Mouse (Mus musculus) limb, embryonic 14.5 days (tissue): ENCODE results near the gene Psmc5. TPM values are rescaled to one million over a fixed set of nuclear protein-coding genes. Genes with fewer than 3 reads are reported as not detected.
A peak's percentile ranks its signal among the peaks of the same experiment; 100 is the strongest.

Experiments
- ATAC-seq: fragments of 200-750 bp; cut with Nextera tagmentation; 2 replicates; pipeline ENCODE4 v1.8.0; 2017; ENCODE audit warnings: low read depth, moderate number of reproducible peaks, moderate TSS enrichment; ENCODE audit not compliant: low FRiP score
- DNase-seq: peaks from one replicate; pipeline ENCODE4 v3.0.0-alpha.2; 2015; ENCODE audit warnings: low spot score
- H3K27ac ChIP-seq: fragments of 300-500 bp; sonication (generic); replicated peaks from 2 replicates; pipeline ENCODE4 v1.5.1; 2014; ENCODE audit warnings: low read depth, mild to moderate bottlenecking, low read length, moderate library complexity, mixed read lengths
- H3K27me3 ChIP-seq: fragments of 300-500 bp; sonication (generic); 2 replicates; pipeline ENCODE4 v1.6.1; 2014; ENCODE audit warnings: low read length, mixed read lengths; ENCODE audit not compliant: control insufficient read depth, insufficient read depth
- H3K36me3 ChIP-seq: fragments of 300-500 bp; sonication (generic); 2 replicates; pipeline ENCODE4 v1.6.1; 2014; ENCODE audit warnings: mild to moderate bottlenecking, low read length, moderate library complexity, mixed read lengths; ENCODE audit not compliant: control insufficient read depth, insufficient read depth
- H3K4me1 ChIP-seq: fragments of 300-500 bp; sonication (generic); 2 replicates; pipeline ENCODE4 v1.6.1; 2014; ENCODE audit warnings: antibody characterized with exemption, low read length, mixed read lengths; ENCODE audit not compliant: control insufficient read depth, insufficient read depth
- H3K4me2 ChIP-seq: fragments of 300-500 bp; sonication (generic); replicated peaks from 2 replicates; pipeline ENCODE4 v1.6.1; 2014; ENCODE audit warnings: low read depth, mild to moderate bottlenecking, low read length, moderate library complexity; ENCODE audit not compliant: severe bottlenecking
- H3K4me3 ChIP-seq: fragments of 300-500 bp; sonication (generic); replicated peaks from 2 replicates; pipeline ENCODE4 v1.5.1; 2014; ENCODE audit warnings: low read length
- H3K9ac ChIP-seq: fragments of 300-500 bp; sonication (generic); 2 replicates; pipeline ENCODE4 v1.6.1; 2014; ENCODE audit warnings: mild to moderate bottlenecking, low read depth, low read length, moderate library complexity; ENCODE audit not compliant: severe bottlenecking
- H3K9me3 ChIP-seq: fragments of 300-500 bp; sonication (generic); 2 replicates; pipeline ENCODE4 v1.6.1; 2016; ENCODE audit warnings: low read length; ENCODE audit not compliant: control insufficient read depth
- POLR2A ChIP-seq: fragments of 200-500 bp; IDR thresholded peaks from 2 replicates; pipeline ENCODE4 v1.8.0; 2012; ENCODE audit warnings: inconsistent platforms, mild to moderate bottlenecking, moderate library complexity, borderline replicate concordance; ENCODE audit not compliant: insufficient read depth, insufficient read length; ENCODE audit errors: extremely low read depth
- WGBS: fragments of 180-500 bp; shearing (Covaris S2); extraction: QIAGEN DNeasy Blood & Tissue Kit; methylation state at CpG from one replicate; pipeline ENCODE4 v1.1.7; 2014; 5-methylcytosine and 5-hydroxymethylcytosine counted together
- polyA plus RNA-seq, 2 experiments: library from polyadenylated mRNA; depleted of rRNA in 1 of 2; stranded (reverse) in 1 of 2; unstranded in 1 of 2; fragments of >200 nt; fragmentation: Nextera tagmentation in 1 of 2; extraction: Ambion mirVana in 1 of 2; gene quantifications; 2 replicates each; pipeline versions ENCODE4 v1.2.1 to v1.2.3; 2012 to 2014

The Psmc5 gene
- polyA plus RNA-seq, 2 experiments: 186 to 244 TPM

GRCm38 (mm10) chr11:106268326-106269059 is 12.5 kb downstream of the Psmc5 start:
- Histone ChIP-seq H3K4me3 (peak overlapping the region; percentile 25), H3K4me2 (peak overlapping the region; percentile 42), H3K9ac (peak overlapping the region; percentile 34), H3K27me3 (no peaks in the 10 kb centered on the region), H3K4me1 (peaks cover 47% of the 10 kb centered on the region), H3K36me3 (peaks cover 38% of the 10 kb centered on the region), H3K9me3 (no peaks in the 10 kb centered on the region), H3K27ac (peak overlapping the region; percentile 68)
- DNase-seq: peak; percentile 58
- ATAC-seq: no peak
- WGBS: 8% methylated on average over 8 of the region's 8 CpGs
- no peak for TF ChIP-seq POLR2A

- 2% methylated on average over 3 of the region's 3 CpGs for WGBS
- no peaks in the 10 kb centered on the region for H3K9me3 ChIP-seq
- peak overlapping the region; percentile 68 for H3K27ac ChIP-seq
- H3K4me1 ChIP-seq: peaks cover 49% of the 10 kb centered on the region
- ATAC-seq (no peak), DNase-seq (peak; percentile 42)
- TF ChIP-seq POLR2A: no peak
- H3K9ac ChIP-seq: peak overlapping the region; percentile 34; the same call in 1 of the 2 replicates
- peak overlapping the region; percentile 42 for H3K4me2 ChIP-seq
- no peaks in the 10 kb centered on the region for H3K27me3 ChIP-seq
- peaks cover 33% of the 10 kb centered on the region for H3K36me3 ChIP-seq
- peak overlapping the region; percentile 25 for H3K4me3 ChIP-seq
Observed at GRCm38 (mm10) chr11:106269060-106269431, 13.1 kb downstream of the Psmc5 start.

DNA sequence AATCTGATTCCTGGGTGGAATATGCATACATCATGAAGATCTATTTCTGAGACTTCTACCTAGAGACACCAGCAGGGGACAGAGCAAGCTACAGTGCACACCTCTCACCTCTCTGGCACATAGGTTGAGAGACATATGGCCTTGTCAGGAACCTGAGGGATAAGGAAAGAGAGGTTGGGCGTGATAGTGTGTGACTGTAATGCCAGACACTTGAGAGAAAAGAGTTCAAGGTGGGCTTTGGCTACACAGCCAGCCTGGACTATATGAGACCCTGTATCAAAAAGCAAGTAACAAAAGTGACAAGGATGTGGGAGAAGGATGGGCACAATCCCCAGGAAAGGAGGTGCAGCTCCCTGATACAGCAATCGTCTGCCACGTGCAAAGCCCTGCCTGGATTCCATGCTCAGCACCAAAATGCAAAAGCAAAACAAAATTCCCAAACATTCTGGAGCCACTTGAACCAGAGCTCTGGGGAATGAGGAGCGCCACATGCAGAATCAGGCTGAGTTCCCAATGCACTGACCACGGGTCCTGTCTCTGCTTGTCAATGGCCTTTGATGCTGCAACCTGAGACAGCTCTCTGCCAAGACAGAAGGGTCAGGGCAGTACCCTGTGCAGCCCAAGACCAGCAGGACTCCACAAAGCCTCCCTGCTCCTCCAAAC is 15.3 kb downstream of the Psmc5 start:
- TF ChIP-seq POLR2A: no peak
- no peak for DNase-seq
- H3K4me1 ChIP-seq: peaks cover 54% of the 10 kb centered on the region

DNA sequence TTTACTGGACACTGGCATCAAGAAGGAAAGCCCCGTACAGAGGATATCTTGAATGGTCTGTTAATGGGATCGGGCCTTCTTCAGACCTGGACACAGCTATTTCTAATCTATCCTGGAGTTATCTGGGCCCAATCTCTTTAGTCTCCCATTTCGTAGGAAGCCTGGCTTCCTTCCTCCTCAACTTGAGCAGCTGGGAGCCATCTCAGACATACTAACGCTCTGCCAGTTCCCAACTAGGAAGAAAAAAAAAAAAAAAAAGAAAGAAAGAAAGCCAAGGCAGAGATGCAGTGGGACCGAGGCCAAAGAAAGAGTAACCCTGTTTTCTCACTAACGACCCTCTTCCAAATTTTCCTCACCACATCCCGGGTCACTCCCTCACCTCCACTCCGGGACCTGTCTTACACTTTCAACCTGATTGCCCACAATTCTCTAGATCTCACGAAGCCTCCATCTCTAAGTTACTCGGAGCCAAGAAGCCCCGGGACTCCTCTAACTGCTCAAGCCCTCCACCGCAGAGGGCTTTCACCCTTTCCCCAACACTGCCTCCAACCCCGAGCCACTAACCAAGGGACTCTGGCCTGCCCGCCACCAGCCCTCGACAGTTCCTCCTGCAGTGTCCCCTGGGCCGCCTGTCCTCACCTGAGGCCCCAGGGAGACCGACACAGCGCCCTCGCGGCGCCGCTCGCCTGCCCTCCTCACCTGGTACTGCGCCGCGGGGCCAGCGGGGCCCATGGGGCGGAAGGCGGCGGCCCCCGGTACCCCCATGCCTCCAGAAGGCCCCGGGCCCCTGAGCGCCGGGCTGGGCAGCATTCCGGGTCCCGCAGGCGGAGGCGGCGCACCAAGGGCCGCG is 16.1 kb downstream of the Psmc5 start:
- peaks cover 3% of the 10 kb centered on the region; the same call in 1 of the 2 replicates for H3K36me3 ChIP-seq
- WGBS: under 1% methylated on average over 40 of the region's 41 CpGs
- no peaks in the 10 kb centered on the region for H3K27me3 ChIP-seq
- peak overlapping the region; percentile 98 for H3K4me3 ChIP-seq
- H3K9me3 ChIP-seq: no peaks in the 10 kb centered on the region
- H3K27ac ChIP-seq: peak overlapping the region; percentile 95
- no peak for ATAC-seq
- H3K9ac ChIP-seq: peak overlapping the region; percentile 99
- no peak for TF ChIP-seq POLR2A
- DNase-seq: no peak
- H3K4me1 ChIP-seq: peaks cover 52% of the 10 kb centered on the region
- peak overlapping the region; percentile 79 for H3K4me2 ChIP-seq

More for the DNA sequence above, 15.3 kb downstream of the Psmc5 start:
- WGBS: 22% methylated on average over 5 of the region's 5 CpGs
- Histone ChIP-seq H3K9me3 (no peaks in the 10 kb centered on the region), H3K4me2 (peak overlapping the region; percentile 79), H3K27me3 (no peaks in the 10 kb centered on the region), H3K36me3 (peaks cover 10% of the 10 kb centered on the region), H3K4me3 (peak overlapping the region; percentile 98), H3K27ac (0 out of 2 replicates have a peak overlapping the region, but pooled peaks have one; percentile 9), H3K9ac (peak overlapping the region; percentile 99)
- ATAC-seq: no peak

GRCm38 (mm10) chr11:106272644-106273310 is 16.8 kb downstream of the Psmc5 start, which contains the start of gene Smarcd2:
Smarcd2 (minus strand) TSS chr11:106272972.
- Histone ChIP-seq H3K9me3 (no peaks in the 10 kb centered on the region), H3K4me1 (peaks cover 45% of the 10 kb centered on the region), H3K4me2 (peak within 1 kb of the TSS; percentile 79), H3K4me3 (peak within 1 kb of the TSS; percentile 98), H3K36me3 (no peaks in the 10 kb centered on the region; the same call in 1 of the 2 replicates), H3K27ac (peak within 1 kb of the TSS; percentile 95), H3K27me3 (no peaks in the 10 kb centered on the region), H3K9ac (peak within 1 kb of the TSS; percentile 99)
- peak; percentile 92 for ATAC-seq
- peak; percentile 66; the same call in 1 of the 2 replicates for TF ChIP-seq POLR2A
- WGBS: under 1% methylated on average over 63 of the region's 72 CpGs
- DNase-seq: peak; percentile 98
